Mouse (Mus musculus) stomach, postnatal 0 days (tissue): ENCODE data around the gene Phactr1.

ENCODE experiments used
- CTCF ChIP-seq: IDR thresholded peaks from 2 replicates; pipeline ENCODE4 v1.5.1; 2016; ENCODE audit warnings: antibody characterized with exemption, low read depth, mild to moderate bottlenecking, moderate library complexity
- EP300 ChIP-seq: optimal IDR thresholded peaks from 2 replicates; pipeline ENCODE3; 2016; ENCODE audit warnings: antibody characterized with exemption

GRCm38 (mm10) chr13:42720648-42721047 is 40.2 kb downstream of the Phactr1 start:
- TF ChIP-seq CTCF (no peak), EP300 (no peak)
